Mouse (Mus musculus) B cell, adult 67 days (primary cell): ENCODE results near the gene Ceacam9. TPM values are rescaled to one million over a fixed set of nuclear protein-coding genes. Genes with fewer than 3 reads are reported as not detected.

Experiments
- total RNA-seq, 2 experiments: library from RNA; stranded (reverse); gene quantifications; 4 replicates each; pipeline ENCODE4 v1.2.4; 2023

Ceacam9 gene
- not detected for total RNA-seq

DNA sequence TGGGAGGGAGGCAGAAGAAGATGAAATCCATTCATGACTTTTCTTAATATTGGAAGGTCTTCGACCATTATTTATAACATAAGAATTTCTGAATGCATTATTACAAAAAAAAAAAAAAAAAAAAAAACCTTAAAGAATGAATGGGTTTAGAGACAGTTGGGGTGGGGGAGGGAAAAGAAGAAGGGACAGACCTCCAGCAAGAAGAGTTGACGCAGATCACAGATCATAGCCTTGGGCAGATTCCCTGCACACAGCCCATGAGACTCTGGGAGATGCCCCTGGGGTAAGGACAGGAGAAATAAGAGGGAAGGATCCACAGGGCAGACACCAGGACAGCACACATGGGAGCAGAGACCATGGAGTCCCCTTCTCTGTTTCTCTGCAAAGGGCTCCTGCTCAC is at the start of gene Ceacam9:
TSS of gene Ceacam9 (plus strand) at position 301 of the 400 bp plus-strand sequence.

DNA sequence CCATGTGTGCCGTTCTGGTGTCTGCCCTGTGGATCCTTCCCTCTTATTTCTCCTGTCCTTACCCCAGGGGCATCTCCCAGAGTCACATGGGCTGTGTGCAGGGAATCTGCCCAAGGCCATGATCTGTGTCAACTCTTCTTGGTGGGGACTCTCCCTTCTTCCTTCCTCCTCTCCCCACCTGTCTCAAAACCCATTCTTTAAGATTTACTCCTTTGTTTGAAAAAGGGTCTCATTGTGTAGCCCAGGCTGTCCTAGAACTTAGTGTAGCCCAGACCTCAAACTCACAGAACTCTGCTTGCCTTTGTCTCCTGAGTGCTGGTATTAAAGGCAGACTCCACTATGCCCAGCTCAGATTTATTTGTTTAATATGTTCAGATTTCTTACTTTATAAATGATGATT is 46.1 kb upstream of the Ceacam9 start, which contains the start of gene Ceacam15:
TSS of gene Ceacam15 (minus strand) at position 101 of the 400 bp plus-strand sequence.

DNA sequence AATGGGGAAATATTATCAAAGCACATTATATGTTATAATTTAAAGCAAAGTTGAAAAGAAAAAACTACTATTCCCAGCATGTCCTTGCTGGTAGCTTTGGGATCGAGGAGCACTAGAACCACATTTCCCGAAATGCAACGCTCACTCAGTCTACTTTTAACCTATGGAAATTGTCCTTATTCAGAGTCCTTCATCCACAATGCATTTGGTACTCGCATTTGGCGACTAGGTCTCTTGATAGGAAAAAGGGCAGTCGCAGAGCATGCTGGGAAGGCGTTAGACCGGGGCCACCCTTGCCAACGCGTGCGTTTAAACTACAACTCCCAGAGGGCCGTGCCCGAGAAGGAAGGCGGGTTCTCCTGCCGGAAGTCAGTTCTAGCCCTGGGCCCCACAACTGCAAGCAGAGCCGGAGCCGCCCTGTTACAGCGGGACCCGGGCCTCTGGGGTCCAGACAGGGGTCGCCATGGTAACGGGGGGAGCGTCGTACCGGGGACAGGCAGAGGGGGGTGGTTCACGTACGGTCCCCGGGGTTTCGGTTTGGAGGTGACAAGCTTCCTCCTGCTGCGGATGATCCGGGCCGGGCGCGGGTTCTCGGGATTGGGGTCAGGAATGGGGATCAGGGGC is 16.5 kb downstream of the Ceacam9 start, which contains the start of gene Ap2s1:
TSS of gene Ap2s1 (plus strand) at position 338 of the 624 bp plus-strand sequence.

Other genes with a start within 250 kb of the Ceacam9 start
- gene Npas1, start 244.2 kb upstream of the Ceacam9 start, total RNA-seq = not detected
- gene Arhgap35, start 106.9 kb upstream of the Ceacam9 start, total RNA-seq = 10 to 100 TPM; 22.5 to 23.6 TPM
- not detected for gene Ceacam15, start 46.2 kb upstream of the Ceacam9 start, total RNA-seq
- 10 to 100 TPM; 72.7 to 84.2 TPM for gene Ap2s1, start 16.5 kb downstream of the Ceacam9 start, total RNA-seq
- 100 to 1,000 TPM; 185 to 202 TPM for gene Slc1a5, start 59.4 kb downstream of the Ceacam9 start, total RNA-seq
- 100 to 1,000 TPM; 139 to 176 TPM for gene Strn4, start 94.0 kb downstream of the Ceacam9 start, total RNA-seq
- gene Fkrp, start 94.8 kb downstream of the Ceacam9 start, total RNA-seq = 10 to 100 TPM; 26.3 to 29.3 TPM
- gene Prkd2, start 121.0 kb downstream of the Ceacam9 start, total RNA-seq = 100 to 1,000 TPM; 277 to 288 TPM
- gene Dact3, start 153.4 kb downstream of the Ceacam9 start, total RNA-seq = under 1 TPM; 0.23 to 0.59 TPM
- not detected for gene Gng8, start 169.9 kb downstream of the Ceacam9 start, total RNA-seq
- not detected for gene Ptgir, start 184.6 kb downstream of the Ceacam9 start, total RNA-seq
- 100 to 1,000 TPM; 125 to 130 TPM for gene Calm3, start 202.2 kb downstream of the Ceacam9 start, total RNA-seq
- not detected for gene Pnmal2, start 222.8 kb downstream of the Ceacam9 start, total RNA-seq
- not detected for gene Pnmal1, start 237.8 kb downstream of the Ceacam9 start, total RNA-seq